Mouse (Mus musculus): Measurements from ENCODE around the gene Sltm. TPM values are rescaled to one million over a fixed set of nuclear protein-coding genes. Genes with fewer than 3 reads are reported as not detected.
A peak's percentile ranks its signal among the peaks of the same experiment; 100 is the strongest.
"Not testable (repeated sequence)": the region's sequence is repeated elsewhere in the genome, so short reads cannot be mapped to it uniquely, and the experiment has no call there.

The Sltm gene
- polyA plus RNA-seq, 1 experiment, result 6.6 TPM

- DNase-seq (ENCODE audit: low read depth in 1 of 2, low spot score in 2 of 2), result no peak
Measured at GRCm38 (mm10) chr9:70524366-70524765, 18.2 kb upstream of the Sltm start.

GRCm38 (mm10) chr9:70533328-70533727 is 9.2 kb upstream of the Sltm start:
- no peak overlapping the region for H3K27ac ChIP-seq (ENCODE audit: insufficient read depth, low read length)
- no peaks in the 10 kb centered on the region for H3K27me3 ChIP-seq (ENCODE audit: control insufficient read depth, insufficient read depth, low read length)
- TF ChIP-seq POLR2A (IDR thresholded peaks at IDR 0.05; ENCODE audit: low read depth, low read length) (no peak), CTCF (IDR thresholded peaks at IDR 0.05; ENCODE audit: extremely low read depth, insufficient read depth, insufficient read length, insufficient replicate concordance) (no peak)
- WGBS, result 85% methylated on average over 3 of the region's 3 CpGs
- H3K36me3 ChIP-seq (ENCODE audit: control insufficient read depth, insufficient read depth, low read length), result no peaks in the 10 kb centered on the region
- H3K4me3 ChIP-seq (ENCODE audit: extremely low read depth, insufficient read depth, insufficient read length), result no peak overlapping the region
- no peaks in the 10 kb centered on the region for H3K4me1 ChIP-seq (ENCODE audit: control insufficient read depth, insufficient read depth, insufficient read length)
- DNase-seq (ENCODE audit: low read depth in 1 of 2, low spot score in 2 of 2), result no peak

More at GRCm38 (mm10) chr9:70524366-70524765, 18.2 kb upstream of the Sltm start:
- no peak for TF ChIP-seq CTCF (IDR thresholded peaks at IDR 0.05; ENCODE audit: extremely low read depth, insufficient read depth, insufficient read length, insufficient replicate concordance)
- TF ChIP-seq POLR2A (IDR thresholded peaks at IDR 0.05; ENCODE audit: low read depth, low read length), result no peak
- 44% methylated on average over 7 of the region's 7 CpGs for WGBS
- Histone ChIP-seq H3K4me3 (ENCODE audit: extremely low read depth, insufficient read depth, insufficient read length) (no peak overlapping the region), H3K27ac (ENCODE audit: insufficient read depth, low read length) (no peak overlapping the region), H3K27me3 (ENCODE audit: control insufficient read depth, insufficient read depth, low read length) (no peaks in the 10 kb centered on the region), H3K36me3 (ENCODE audit: control insufficient read depth, insufficient read depth, low read length) (no peaks in the 10 kb centered on the region), H3K4me1 (ENCODE audit: control insufficient read depth, insufficient read depth, insufficient read length) (no peaks in the 10 kb centered on the region)

GRCm38 (mm10) chr9:70541584-70541983 is 970 bp upstream of the Sltm start:
- H3K27me3 ChIP-seq (ENCODE audit: control insufficient read depth, insufficient read depth, low read length), result no peaks in the 10 kb centered on the region
- DNase-seq (ENCODE audit: low read depth in 1 of 2, low spot score in 2 of 2), result no peak
- H3K4me1 ChIP-seq (ENCODE audit: control insufficient read depth, insufficient read depth, insufficient read length), result 0 out of 2 replicates have a peak, but pooled peaks cover 3% of the 10 kb centered on the region
- 27% methylated on average over 6 of the region's 6 CpGs for WGBS
- 0 out of 2 replicates have a peak, but pooled peaks cover 1% of the 10 kb centered on the region for H3K36me3 ChIP-seq (ENCODE audit: control insufficient read depth, insufficient read depth, low read length)
- H3K27ac ChIP-seq (ENCODE audit: insufficient read depth, low read length), result no peak overlapping the region
- H3K4me3 ChIP-seq (ENCODE audit: extremely low read depth, insufficient read depth, insufficient read length), result no peak overlapping the region
- TF ChIP-seq CTCF (IDR thresholded peaks at IDR 0.05; ENCODE audit: extremely low read depth, insufficient read depth, insufficient read length, insufficient replicate concordance) (no peak), POLR2A (IDR thresholded peaks at IDR 0.05; ENCODE audit: low read depth, low read length) (no peak)

- TF ChIP-seq CTCF (IDR thresholded peaks at IDR 0.05; ENCODE audit: extremely low read depth, insufficient read depth, insufficient read length, insufficient replicate concordance), result no peak
- TF ChIP-seq POLR2A (IDR thresholded peaks at IDR 0.05; ENCODE audit: low read depth, low read length), result no peak
- no peaks in the 10 kb centered on the region for H3K27me3 ChIP-seq (ENCODE audit: control insufficient read depth, insufficient read depth, low read length)
- peaks cover 2% of the 10 kb centered on the region; the same call in 1 of the 2 replicates for H3K36me3 ChIP-seq (ENCODE audit: control insufficient read depth, insufficient read depth, low read length)
- peak overlapping the region; percentile 98 for H3K27ac ChIP-seq (ENCODE audit: insufficient read depth, low read length)
- H3K4me1 ChIP-seq (ENCODE audit: control insufficient read depth, insufficient read depth, insufficient read length), result 0 out of 2 replicates have a peak, but pooled peaks cover 3% of the 10 kb centered on the region
- WGBS, result 1% methylated on average over 63 of the region's 64 CpGs
- DNase-seq (ENCODE audit: low read depth in 1 of 2, low spot score in 2 of 2), result peak; percentile 3 to 60
- peak overlapping the region; percentile 91 for H3K4me3 ChIP-seq (ENCODE audit: extremely low read depth, insufficient read depth, insufficient read length)
Measured at GRCm38 (mm10) chr9:70543048-70543880, 710 bp downstream of the Sltm start.

GRCm38 (mm10) chr9:70543985-70544384 is 1.4 kb downstream of the Sltm start:
- 64% methylated on average over 5 of the region's 5 CpGs for WGBS
- H3K27me3 ChIP-seq (ENCODE audit: control insufficient read depth, insufficient read depth, low read length), result no peaks in the 10 kb centered on the region
- no peak for TF ChIP-seq CTCF (IDR thresholded peaks at IDR 0.05; ENCODE audit: extremely low read depth, insufficient read depth, insufficient read length, insufficient replicate concordance)
- no peak for TF ChIP-seq POLR2A (IDR thresholded peaks at IDR 0.05; ENCODE audit: low read depth, low read length)
- no peak for DNase-seq (ENCODE audit: low read depth in 1 of 2, low spot score in 2 of 2)
- H3K4me1 ChIP-seq (ENCODE audit: control insufficient read depth, insufficient read depth, insufficient read length), result 0 out of 2 replicates have a peak, but pooled peaks cover 3% of the 10 kb centered on the region
- peaks cover 3% of the 10 kb centered on the region; the same call in 1 of the 2 replicates for H3K36me3 ChIP-seq (ENCODE audit: control insufficient read depth, insufficient read depth, low read length)
- H3K27ac ChIP-seq (ENCODE audit: insufficient read depth, low read length), result no peak overlapping the region
- no peak overlapping the region for H3K4me3 ChIP-seq (ENCODE audit: extremely low read depth, insufficient read depth, insufficient read length)

- DNase-seq (ENCODE audit: low read depth in 1 of 2, low spot score in 2 of 2), result no peak
- no peak for TF ChIP-seq POLR2A (IDR thresholded peaks at IDR 0.05; ENCODE audit: low read depth, low read length)
- no peak for TF ChIP-seq CTCF (IDR thresholded peaks at IDR 0.05; ENCODE audit: extremely low read depth, insufficient read depth, insufficient read length, insufficient replicate concordance)
- H3K4me3 ChIP-seq (ENCODE audit: extremely low read depth, insufficient read depth, insufficient read length), result no peak overlapping the region
- peaks cover 4% of the 10 kb centered on the region; the same call in 1 of the 2 replicates for H3K36me3 ChIP-seq (ENCODE audit: control insufficient read depth, insufficient read depth, low read length)
- no peaks in the 10 kb centered on the region for H3K27me3 ChIP-seq (ENCODE audit: control insufficient read depth, insufficient read depth, low read length)
- no peak overlapping the region for H3K27ac ChIP-seq (ENCODE audit: insufficient read depth, low read length)
- 0 out of 2 replicates have a peak, but pooled peaks cover 3% of the 10 kb centered on the region for H3K4me1 ChIP-seq (ENCODE audit: control insufficient read depth, insufficient read depth, insufficient read length)
- WGBS, result 84% methylated on average over 1 of the region's 1 CpGs
Measured at GRCm38 (mm10) chr9:70544831-70545230, 2.3 kb downstream of the Sltm start.

- H3K4me3 ChIP-seq (ENCODE audit: extremely low read depth, insufficient read depth, insufficient read length); DNase-seq (ENCODE audit: low read depth in 1 of 2, low spot score in 2 of 2); H3K27ac ChIP-seq (ENCODE audit: insufficient read depth, low read length); H3K27me3 ChIP-seq (ENCODE audit: control insufficient read depth, insufficient read depth, low read length); H3K36me3 ChIP-seq (ENCODE audit: control insufficient read depth, insufficient read depth, low read length); H3K4me1 ChIP-seq (ENCODE audit: control insufficient read depth, insufficient read depth, insufficient read length): not testable (repeated sequence)
- 70% methylated on average over 3 of the region's 3 CpGs for WGBS
Measured at GRCm38 (mm10) chr9:70546576-70546975, 4.0 kb downstream of the Sltm start.
